ENCODE assay signal across 11 mouse cellular contexts in genomic region chr7:25393451-25394210, GRCm38 (mm10). TPM values are rescaled to one million over a fixed set of nuclear protein-coding genes. Genes with fewer than 3 reads are reported as not detected.
DNase-seq lines count a peak whose midpoint lies in the region; ATAC-seq and TF ChIP-seq lines count a peak whose summit lies in the region.
"Had no signal": no experiment of that assay in that cellular context is flagged by ENCODE, and none has a peak within 500 bp of the region (broad histone marks: within the 10 kb centered on the region; RNA-seq: fewer than 3 reads in every experiment).

No protein-coding gene starts in this region.

- H3K27me3 ChIP-seq in heart, embryonic 12.5 days (replicated peaks) = no peaks in the 10 kb centered on the region
- H3K27me3 ChIP-seq in neural tube, embryonic 11.5 days (ENCODE audit: control insufficient read depth, insufficient read depth, low read length) = no peaks in the 10 kb centered on the region
- no peaks in the 10 kb centered on the region for H3K27me3 ChIP-seq in hindbrain, embryonic 15.5 days
- no peaks in the 10 kb centered on the region for H3K27me3 ChIP-seq in stomach, embryonic 14.5 days (ENCODE audit: control insufficient read depth, insufficient read depth, low read length)
- H3K27me3 ChIP-seq: CH12.LX had no signal

- no peaks in the 10 kb centered on the region for H3K9me3 ChIP-seq in heart, embryonic 12.5 days (replicated peaks)
- no peaks in the 10 kb centered on the region for H3K9me3 ChIP-seq in neural tube, embryonic 11.5 days (ENCODE audit: control insufficient read depth, low read length)
- H3K9me3 ChIP-seq in hindbrain, embryonic 15.5 days = no peaks in the 10 kb centered on the region
- no peaks in the 10 kb centered on the region for H3K9me3 ChIP-seq in stomach, embryonic 14.5 days (ENCODE audit: control insufficient read depth, low read depth, low read length)

- no peak overlapping the region for H3K4me3 ChIP-seq in heart, embryonic 12.5 days
- H3K4me3 ChIP-seq in neural tube, embryonic 11.5 days (ENCODE audit: low read depth, low read length) = no peak overlapping the region; the same call in 1 of the 2 replicates
- H3K4me3 ChIP-seq in hindbrain, embryonic 15.5 days = peak overlapping the region; percentile 78
- H3K4me3 ChIP-seq in stomach, embryonic 14.5 days (ENCODE audit: low read depth, low read length) = no peak overlapping the region
- H3K4me3 ChIP-seq in left cerebral cortex, adult 2 months = no peak overlapping the region

- WGBS in heart, embryonic 12.5 days = 78% methylated on average over 8 of the region's 8 CpGs
- WGBS in neural tube, embryonic 11.5 days = 82% methylated on average over 8 of the region's 8 CpGs
- 74% methylated on average over 8 of the region's 8 CpGs for WGBS in hindbrain, embryonic 15.5 days
- 80% methylated on average over 8 of the region's 8 CpGs for WGBS in stomach, embryonic 14.5 days

- intact Hi-C loops in heart, postnatal 25 days (cut with DNase I) = no loop called here
- intact Hi-C loops in left cerebral cortex, adult 2 months (cut with DNase I) = no loop called here

- no peak for TF ChIP-seq CTCF in left cerebral cortex, adult 2 months (IDR thresholded peaks at IDR 0.05)

- no peak overlapping the region for H3K27ac ChIP-seq in heart, embryonic 12.5 days (ENCODE audit: poor library complexity, severe bottlenecking)
- H3K27ac ChIP-seq in neural tube, embryonic 11.5 days (ENCODE audit: low read depth, low read length) = no peak overlapping the region
- H3K27ac ChIP-seq in hindbrain, embryonic 15.5 days (replicated peaks) = no peak overlapping the region
- H3K27ac ChIP-seq in stomach, embryonic 14.5 days (ENCODE audit: low read length) = no peak overlapping the region
- H3K27ac ChIP-seq in left cerebral cortex, adult 2 months = no peak overlapping the region; the same call in 1 of the 2 replicates

- peak overlapping the region; percentile 84 for H3K4me2 ChIP-seq in heart, embryonic 12.5 days
- H3K4me2 ChIP-seq in neural tube, embryonic 11.5 days (ENCODE audit: low read depth) = peak overlapping the region; percentile 82; the same call in 1 of the 2 replicates
- H3K4me2 ChIP-seq in hindbrain, embryonic 15.5 days = peak overlapping the region; percentile 70
- peak overlapping the region; percentile 76; the same call in 1 of the 2 replicates for H3K4me2 ChIP-seq in stomach, embryonic 14.5 days (replicated peaks; ENCODE audit: low read depth, low read length)

- peaks cover 3% of the 10 kb centered on the region; the same call in 1 of the 2 replicates for H3K36me3 ChIP-seq in heart, embryonic 12.5 days
- no peaks in the 10 kb centered on the region for H3K36me3 ChIP-seq in neural tube, embryonic 11.5 days (ENCODE audit: control insufficient read depth, insufficient read depth, low read length)
- no peaks in the 10 kb centered on the region for H3K36me3 ChIP-seq in hindbrain, embryonic 15.5 days
- H3K36me3 ChIP-seq in stomach, embryonic 14.5 days (ENCODE audit: control insufficient read depth, insufficient read depth, low read length) = no peaks in the 10 kb centered on the region; the same call in 1 of the 2 replicates

- H3K9ac ChIP-seq in heart, embryonic 12.5 days = no peak overlapping the region
- no peak overlapping the region for H3K9ac ChIP-seq in neural tube, embryonic 11.5 days (ENCODE audit: low read length)
- no peak overlapping the region for H3K9ac ChIP-seq in hindbrain, embryonic 15.5 days
- H3K9ac ChIP-seq in stomach, embryonic 14.5 days (replicated peaks; ENCODE audit: low read depth, low read length) = no peak overlapping the region

- no peak for DNase-seq in heart, postnatal 25 days (ENCODE audit: low spot score)
- no peak for DNase-seq in neural tube, embryonic 11.5 days (ENCODE audit: low spot score)
- DNase-seq in neural tube, embryonic 10.5 days (ENCODE audit: extremely low spot score, low spot score) = no peak
- no peak for DNase-seq in left cerebral cortex, adult 2 months (ENCODE audit: extremely low spot score in 1 of 2, low spot score in 2 of 2)
- DNase-seq in right cerebral cortex, postnatal 25 days = no peak

- peaks cover 28% of the 10 kb centered on the region for H3K4me1 ChIP-seq in heart, embryonic 12.5 days (replicated peaks)
- H3K4me1 ChIP-seq in neural tube, embryonic 11.5 days (ENCODE audit: control insufficient read depth, insufficient read depth, low read length) = peaks cover 10% of the 10 kb centered on the region
- peaks cover 50% of the 10 kb centered on the region for H3K4me1 ChIP-seq in hindbrain, embryonic 15.5 days (replicated peaks)
- peaks cover 22% of the 10 kb centered on the region for H3K4me1 ChIP-seq in stomach, embryonic 14.5 days (ENCODE audit: control insufficient read depth, insufficient read depth, low read length)

- ATAC-seq in heart, embryonic 12.5 days (ENCODE audit: insufficient number of reproducible peaks, low FRiP score) = no peak
- no peak for ATAC-seq in neural tube, embryonic 11.5 days (ENCODE audit: insufficient read depth, low FRiP score, low TSS enrichment)
- ATAC-seq in hindbrain, embryonic 15.5 days (ENCODE audit: low FRiP score, low read depth) = no peak
- no peak for ATAC-seq in stomach, embryonic 14.5 days (ENCODE audit: insufficient number of reproducible peaks, insufficient read depth, low FRiP score, low read depth)

RNA-seq across cellular contexts. Expression of gene Lipe, which starts 4.9 kb away (rescaled TPM):
- polyA plus RNA-seq in heart, embryonic 12.5 days (2016; fragmentation: Nextera tagmentation; extraction: Ambion mirVana) = 4.1 and 5.9 TPM in 2 replicates
- 10 to 100 TPM; 40.5 to 41.5 TPM for total RNA-seq in heart, postnatal 25 days (2021)
- 2.5 and 3.9 TPM in 2 replicates for polyA plus RNA-seq in neural tube, embryonic 11.5 days (2014; fragmentation: Nextera tagmentation; extraction: Ambion mirVana)
- polyA plus RNA-seq in hindbrain, embryonic 15.5 days (2015; fragmentation: Nextera tagmentation; extraction: Ambion mirVana) = 9.9 and 11.0 TPM in 2 replicates
- polyA plus RNA-seq in stomach, embryonic 14.5 days (2014; fragmentation: Nextera tagmentation; extraction: Ambion mirVana) = 3.7 and 5.3 TPM in 2 replicates
- 1 to 10 TPM; 7.5 to 7.8 TPM for total RNA-seq in left cerebral cortex, adult 2 months (2021)

RNA-seq across cellular contexts. Expression of gene Cxcl17, which starts 19.1 kb away (rescaled TPM):
- not detected in 2 replicates for polyA plus RNA-seq in heart, embryonic 12.5 days (2016; fragmentation: Nextera tagmentation; extraction: Ambion mirVana)
- not detected for total RNA-seq in heart, postnatal 25 days (2021)
- 0.34 TPM in 1 of 2 replicates, not detected in the other for polyA plus RNA-seq in neural tube, embryonic 11.5 days (2014; fragmentation: Nextera tagmentation; extraction: Ambion mirVana)
- 1.2 and 1.3 TPM in 2 replicates for polyA plus RNA-seq in hindbrain, embryonic 15.5 days (2015; fragmentation: Nextera tagmentation; extraction: Ambion mirVana)
- polyA plus RNA-seq in stomach, embryonic 14.5 days (2014; fragmentation: Nextera tagmentation; extraction: Ambion mirVana) = 0.58 TPM in 1 of 2 replicates, not detected in the other
- not detected for total RNA-seq in left cerebral cortex, adult 2 months (2021)
- total RNA-seq: CH12.LX; gastrocnemius, adult 8-10 months had no signal
- polyA plus RNA-seq: macrophage had no signal

RNA-seq across cellular contexts. Expression of gene Cnfn, which starts 24.1 kb away (rescaled TPM):
- not detected in 2 replicates for polyA plus RNA-seq in heart, embryonic 12.5 days (2016; fragmentation: Nextera tagmentation; extraction: Ambion mirVana)
- total RNA-seq in heart, postnatal 25 days (2021) = not detected
- not detected in 2 replicates for polyA plus RNA-seq in neural tube, embryonic 11.5 days (2014; fragmentation: Nextera tagmentation; extraction: Ambion mirVana)
- not detected in 2 replicates for polyA plus RNA-seq in hindbrain, embryonic 15.5 days (2015; fragmentation: Nextera tagmentation; extraction: Ambion mirVana)
- polyA plus RNA-seq in stomach, embryonic 14.5 days (2014; fragmentation: Nextera tagmentation; extraction: Ambion mirVana) = 0.55 TPM in 1 of 2 replicates, not detected in the other
- total RNA-seq in left cerebral cortex, adult 2 months (2021) = not detected
- total RNA-seq: CH12.LX; gastrocnemius, adult 8-10 months had no signal
- polyA plus RNA-seq: macrophage had no signal
